Comparison of ENCODE assay signal across 18 mouse cellular contexts in the genomic region with DNA sequence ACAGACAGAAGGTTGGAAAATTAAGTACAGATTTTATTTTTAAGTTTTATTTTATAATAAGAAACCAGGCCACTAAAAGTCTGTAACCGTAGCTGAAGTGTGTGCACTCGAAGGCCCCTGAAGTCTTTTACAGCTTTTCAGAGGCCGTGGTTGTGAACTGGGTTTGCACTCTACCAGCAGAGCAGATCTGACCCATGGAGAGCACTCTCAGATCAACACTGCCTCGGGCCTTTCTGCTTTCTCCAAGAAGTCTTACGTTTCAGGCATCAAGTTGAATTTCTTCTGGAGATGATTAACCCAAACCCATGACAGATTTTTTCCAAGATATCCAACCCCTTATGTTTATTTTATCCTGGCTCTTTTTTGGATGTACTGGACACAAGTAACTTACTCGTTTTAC.
DNase-seq lines count a peak whose midpoint lies in the region; ATAC-seq and TF ChIP-seq lines count a peak whose summit lies in the region.
"Had no signal": no experiment of that assay in that cellular context is flagged by ENCODE, and none has a peak within 500 bp of the region (broad histone marks: within the 10 kb centered on the region; RNA-seq: fewer than 3 reads in every experiment).

No protein-coding gene starts in this region.

- no peak overlapping the region for H3K27ac ChIP-seq in kidney, embryonic 15.5 days
- H3K27ac ChIP-seq in embryonic facial prominence, embryonic 12.5 days, result peak overlapping the region; percentile 73; the same call in 1 of the 2 replicates
- H3K27ac ChIP-seq in midbrain, embryonic 16.5 days (ENCODE audit: low read length), result no peak overlapping the region
- H3K27ac ChIP-seq: gastrocnemius, adult 2 months; hindbrain, embryonic 10.5 days; hindbrain, embryonic 14.5 days had no signal

- H3K27me3 ChIP-seq in kidney, embryonic 15.5 days, result no peaks in the 10 kb centered on the region
- no peaks in the 10 kb centered on the region for H3K27me3 ChIP-seq in embryonic facial prominence, embryonic 12.5 days
- no peaks in the 10 kb centered on the region for H3K27me3 ChIP-seq in midbrain, embryonic 16.5 days (ENCODE audit: control insufficient read depth, insufficient read depth, low read depth, low read length)
- H3K27me3 ChIP-seq: heart, embryonic 12.5 days had no signal

- no peak overlapping the region for H3K4me2 ChIP-seq in kidney, embryonic 15.5 days
- peak overlapping the region; percentile 22; the same call in 1 of the 2 replicates for H3K4me2 ChIP-seq in embryonic facial prominence, embryonic 12.5 days (replicated peaks)
- H3K4me2 ChIP-seq in midbrain, embryonic 16.5 days (ENCODE audit: low read length), result no peak overlapping the region
- H3K4me2 ChIP-seq: heart, embryonic 12.5 days; hindbrain, embryonic 14.5 days had no signal

- no peaks in the 10 kb centered on the region for H3K4me1 ChIP-seq in kidney, embryonic 15.5 days
- H3K4me1 ChIP-seq in embryonic facial prominence, embryonic 12.5 days, result 0 out of 2 replicates have a peak, but pooled peaks cover 2% of the 10 kb centered on the region
- H3K4me1 ChIP-seq in lung, adult 2 months (ENCODE audit: control insufficient read depth, insufficient read depth, low read length), result no peaks in the 10 kb centered on the region
- H3K4me1 ChIP-seq in midbrain, embryonic 16.5 days (ENCODE audit: control insufficient read depth, insufficient read depth, low read length), result no peaks in the 10 kb centered on the region
- H3K4me1 ChIP-seq: heart, embryonic 12.5 days; hindbrain, embryonic 10.5 days had no signal

- H3K9ac ChIP-seq in kidney, embryonic 15.5 days, result no peak overlapping the region
- H3K9ac ChIP-seq in embryonic facial prominence, embryonic 12.5 days, result no peak overlapping the region
- no peak overlapping the region for H3K9ac ChIP-seq in midbrain, embryonic 16.5 days (ENCODE audit: low read depth, low read length)
- H3K9ac ChIP-seq: heart, embryonic 12.5 days; hindbrain, embryonic 14.5 days had no signal

- no peak for TF ChIP-seq POLR2A in brain, embryonic 14.5 days (IDR thresholded peaks at IDR 0.05; ENCODE audit: borderline replicate concordance, extremely low read depth, insufficient read depth, insufficient read length, poor library complexity, severe bottlenecking)
- TF ChIP-seq POLR2A in lung, adult 2 months (IDR thresholded peaks at IDR 0.05; ENCODE audit: borderline replicate concordance, extremely low read depth, low read depth, low read length), result no peak

- H3K4me3 ChIP-seq in kidney, embryonic 15.5 days (replicated peaks), result no peak overlapping the region
- no peak overlapping the region for H3K4me3 ChIP-seq in embryonic facial prominence, embryonic 12.5 days
- no peak overlapping the region for H3K4me3 ChIP-seq in lung, adult 2 months (replicated peaks; ENCODE audit: extremely low read depth, low read depth, low read length)
- H3K4me3 ChIP-seq in midbrain, embryonic 16.5 days (ENCODE audit: low read depth, low read length), result no peak overlapping the region
- H3K4me3 ChIP-seq: gastrocnemius, adult 2 months; heart, embryonic 12.5 days; hindbrain, embryonic 10.5 days had no signal

- peak; percentile 88 for ATAC-seq in kidney, embryonic 15.5 days (replicated peaks; ENCODE audit: low FRiP score)
- peak; percentile 91 for ATAC-seq in embryonic facial prominence, embryonic 12.5 days (ENCODE audit: insufficient number of reproducible peaks, insufficient read depth, low FRiP score, low TSS enrichment)
- ATAC-seq in midbrain, embryonic 16.5 days, result no peak
- ATAC-seq: forebrain, embryonic 14.5 days had no signal

- no peaks in the 10 kb centered on the region for H3K9me3 ChIP-seq in kidney, embryonic 15.5 days (replicated peaks)
- H3K9me3 ChIP-seq in embryonic facial prominence, embryonic 12.5 days, result no peaks in the 10 kb centered on the region
- no peaks in the 10 kb centered on the region for H3K9me3 ChIP-seq in midbrain, embryonic 16.5 days (replicated peaks; ENCODE audit: control insufficient read depth, low read length, poor library complexity, severe bottlenecking)
- H3K9me3 ChIP-seq: heart, embryonic 12.5 days; hindbrain, embryonic 10.5 days had no signal

- no peaks in the 10 kb centered on the region for H3K36me3 ChIP-seq in kidney, embryonic 15.5 days
- no peaks in the 10 kb centered on the region for H3K36me3 ChIP-seq in embryonic facial prominence, embryonic 12.5 days
- no peaks in the 10 kb centered on the region for H3K36me3 ChIP-seq in midbrain, embryonic 16.5 days (ENCODE audit: control insufficient read depth, insufficient read depth, low read length)
- H3K36me3 ChIP-seq: heart, embryonic 12.5 days; hindbrain, embryonic 10.5 days had no signal

- DNase-seq in kidney, adult 18-20 months, result no peak
- DNase-seq in brain, embryonic 14.5 days (ENCODE audit: low read depth), result peak; percentile 1
- peak; percentile 45 for DNase-seq in embryo, embryonic 10.5 days (ENCODE audit: low spot score)
- no peak for DNase-seq in lung, adult 2 months
- no peak for DNase-seq in right cerebral cortex, postnatal 10 days (ENCODE audit: low spot score in 2 of 2)
- DNase-seq: adrenal gland, adult 2 months; adrenal gland, postnatal 25 days; cerebellum, adult 2 months; cerebellum, postnatal 10 days; gastrocnemius, adult 2 months; gastrocnemius, postnatal 25 days had no signal

- 49% methylated on average over 6 of the region's 6 CpGs for WGBS in kidney, embryonic 15.5 days
- WGBS in embryonic facial prominence, embryonic 12.5 days, result 19% methylated on average over 6 of the region's 6 CpGs
- 52% methylated on average over 6 of the region's 6 CpGs for WGBS in lung, adult 2 months
- WGBS in midbrain, embryonic 16.5 days, result 76% methylated on average over 6 of the region's 6 CpGs

- TF ChIP-seq CTCF in brain, embryonic 14.5 days (IDR thresholded peaks at IDR 0.05; ENCODE audit: borderline replicate concordance, extremely low read depth, insufficient read depth, insufficient read length), result no peak
- no peak for TF ChIP-seq CTCF in lung, adult 2 months (IDR thresholded peaks at IDR 0.05; ENCODE audit: insufficient read depth, low read length)

Comparison
In these comparisons a context has a peak if more than half of its experiments do, and no peak if none do; other contexts are left out.
1. DNase-seq: peak in brain, embryonic 14.5 days (single experiment) and embryo, embryonic 10.5 days (single experiment); none in kidney, adult 18-20 months (single experiment), lung, adult 2 months (single experiment) and right cerebral cortex, postnatal 10 days (0 of 2).